ENCODE assay signal across 20 mouse cellular contexts in the genomic region with DNA sequence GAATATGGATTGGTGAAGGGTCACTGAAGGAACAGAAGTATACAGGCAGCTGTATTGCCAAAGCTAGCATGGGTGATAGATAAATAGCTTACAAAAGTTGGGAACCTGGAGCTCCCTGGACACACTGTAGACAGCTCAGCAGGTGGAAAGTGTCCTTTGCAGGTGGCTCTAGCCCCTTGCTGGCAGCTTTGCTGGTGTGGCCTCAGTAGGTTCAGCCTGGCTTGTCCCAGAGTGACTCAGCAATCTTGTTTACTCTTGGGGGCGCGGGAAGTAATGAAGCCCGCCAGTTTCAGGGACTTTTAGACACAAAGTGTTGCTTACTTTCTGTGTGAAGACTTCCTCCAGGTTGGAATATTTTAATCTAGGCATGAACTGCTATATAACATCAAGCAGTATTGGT. TPM values are rescaled to one million over a fixed set of nuclear protein-coding genes. Genes with fewer than 3 reads are reported as not detected.
A peak's percentile ranks its signal among the peaks of the same experiment; 100 is the strongest.
DNase-seq lines count a peak whose midpoint lies in the region; ATAC-seq and TF ChIP-seq lines count a peak whose summit lies in the region.
"Had no signal": no experiment of that assay in that cellular context is flagged by ENCODE, and none has a peak within 500 bp of the region (broad histone marks: within the 10 kb centered on the region; RNA-seq: fewer than 3 reads in every experiment).

No protein-coding gene starts in this region.

- ATAC-seq in heart, postnatal 0 days (ENCODE audit: insufficient read depth, low read depth) = no peak
- peak; percentile 78 for ATAC-seq in erythroid progenitor cell, adult 5-6 weeks (replicated peaks; ENCODE audit: low FRiP score, poor library complexity, severe bottlenecking)
- peak; percentile 68 for ATAC-seq in liver, embryonic 16.5 days (ENCODE audit: low read depth)
- ATAC-seq in forebrain, embryonic 12.5 days (ENCODE audit: low FRiP score) = no peak
- ATAC-seq: forebrain, embryonic 14.5 days; midbrain, embryonic 13.5 days had no signal

- H3K27me3 ChIP-seq in heart, postnatal 0 days (ENCODE audit: control insufficient read depth, insufficient read depth, low read length) = no peaks in the 10 kb centered on the region
- no peaks in the 10 kb centered on the region for H3K27me3 ChIP-seq in liver, embryonic 16.5 days (ENCODE audit: control insufficient read depth, insufficient read depth, low read depth, low read length)
- H3K27me3 ChIP-seq in forebrain, embryonic 12.5 days = no peaks in the 10 kb centered on the region
- H3K27me3 ChIP-seq: CH12.LX; lung, embryonic 15.5 days; megakaryocyte, embryonic 14.5 days; midbrain, embryonic 13.5 days had no signal

- WGBS in heart, postnatal 0 days = 87% methylated on average over 3 of the region's 3 CpGs
- 71% methylated on average over 3 of the region's 3 CpGs for WGBS in liver, embryonic 16.5 days (ENCODE audit: insufficient replicate concordance)
- WGBS in forebrain, embryonic 12.5 days = 90% methylated on average over 3 of the region's 3 CpGs

- no peak overlapping the region for H3K9ac ChIP-seq in heart, postnatal 0 days (replicated peaks; ENCODE audit: low read depth, low read length)
- no peak overlapping the region for H3K9ac ChIP-seq in ES-E14 (ENCODE audit: insufficient read depth, low read depth, low read length, poor library complexity, severe bottlenecking)
- H3K9ac ChIP-seq in liver, embryonic 16.5 days (ENCODE audit: low read depth, low read length) = peak overlapping the region; percentile 13; the same call in 1 of the 2 replicates
- H3K9ac ChIP-seq in forebrain, embryonic 12.5 days = no peak overlapping the region
- H3K9ac ChIP-seq: lung, embryonic 15.5 days; midbrain, embryonic 13.5 days had no signal

- H3K36me3 ChIP-seq in heart, postnatal 0 days (replicated peaks; ENCODE audit: control insufficient read depth, insufficient read depth, low read length) = peaks cover 9% of the 10 kb centered on the region; the same call in 1 of the 2 replicates
- H3K36me3 ChIP-seq in ES-E14 (ENCODE audit: control insufficient read depth, insufficient read depth, low read length, poor library complexity, severe bottlenecking) = peaks cover 10% of the 10 kb centered on the region
- peaks cover 13% of the 10 kb centered on the region for H3K36me3 ChIP-seq in liver, embryonic 16.5 days (ENCODE audit: control insufficient read depth, insufficient read depth)
- peaks cover 26% of the 10 kb centered on the region for H3K36me3 ChIP-seq in forebrain, embryonic 12.5 days (replicated peaks)

- H3K4me2 ChIP-seq in heart, postnatal 0 days (ENCODE audit: low read depth, low read length) = no peak overlapping the region
- no peak overlapping the region for H3K4me2 ChIP-seq in liver, embryonic 16.5 days (ENCODE audit: low read depth, low read length)
- H3K4me2 ChIP-seq in forebrain, embryonic 12.5 days = no peak overlapping the region
- H3K4me2 ChIP-seq: lung, embryonic 15.5 days; midbrain, embryonic 13.5 days had no signal

- no peak overlapping the region for H3K4me3 ChIP-seq in heart, postnatal 0 days (ENCODE audit: low read depth, low read length)
- no peak overlapping the region for H3K4me3 ChIP-seq in ES-E14 (ENCODE audit: insufficient read depth in 1 of 2, low read depth in 1 of 2, low read length in 2 of 2, poor library complexity in 1 of 2, severe bottlenecking in 1 of 2)
- no peak overlapping the region for H3K4me3 ChIP-seq in liver, embryonic 16.5 days (ENCODE audit: low read depth, low read length)
- no peak overlapping the region for H3K4me3 ChIP-seq in forebrain, embryonic 12.5 days (replicated peaks)
- H3K4me3 ChIP-seq: left cerebral cortex, adult 2 months; lung, embryonic 15.5 days; megakaryocyte, embryonic 14.5 days; midbrain, embryonic 13.5 days had no signal

- TF ChIP-seq EP300 in heart, postnatal 0 days (IDR thresholded peaks at IDR 0.05; ENCODE audit: low read depth) = no peak

- H3K4me1 ChIP-seq in heart, postnatal 0 days (ENCODE audit: control insufficient read depth, insufficient read depth) = peaks cover 20% of the 10 kb centered on the region
- peaks cover 4% of the 10 kb centered on the region in 2 experiments; a peak in 3 of 4 replicates for H3K4me1 ChIP-seq in ES-E14 (ENCODE audit: control insufficient read depth in 2 of 2, insufficient read depth in 2 of 2, low read length in 2 of 2, poor library complexity in 1 of 2)
- H3K4me1 ChIP-seq in liver, embryonic 16.5 days (ENCODE audit: control insufficient read depth, low read depth, low read length) = peaks cover 12% of the 10 kb centered on the region
- H3K4me1 ChIP-seq in forebrain, embryonic 12.5 days = no peaks in the 10 kb centered on the region; the same call in 1 of the 2 replicates
- H3K4me1 ChIP-seq: lung, embryonic 15.5 days had no signal

- in situ Hi-C loops in ES-E14 (cut with MboI; ENCODE audit: low sequenced_read_pairs in 2 of 2, unreplicated experiment in 2 of 2) = no loop called here

- DNase-seq in heart, postnatal 0 days (ENCODE audit: low spot score) = no peak
- DNase-seq in heart, adult 18-20 months = no peak
- no peak for DNase-seq in ES-E14 (ENCODE audit: low read depth, low spot score)
- no peak for DNase-seq in kidney, postnatal 25 days
- DNase-seq: adrenal gland, postnatal 25 days; B cell, adult 2 months; cerebellum, adult 9-10 months; gastrocnemius, postnatal 14 days; heart, postnatal 14 days; kidney, adult 11 months; lung, postnatal 36 days had no signal

- peak overlapping the region; percentile 27 for H3K27ac ChIP-seq in heart, postnatal 0 days (ENCODE audit: low read depth)
- H3K27ac ChIP-seq in ES-E14 (ENCODE audit: insufficient read depth, low read depth, low read length, poor library complexity, severe bottlenecking) = peak overlapping the region; percentile 40; the same call in 1 of the 2 replicates
- peak overlapping the region; percentile 6; the same call in 1 of the 2 replicates for H3K27ac ChIP-seq in liver, embryonic 16.5 days (ENCODE audit: low read length)
- no peak overlapping the region for H3K27ac ChIP-seq in forebrain, embryonic 12.5 days
- H3K27ac ChIP-seq: left cerebral cortex, adult 2 months; lung, embryonic 15.5 days; midbrain, embryonic 13.5 days had no signal

- no peak for TF ChIP-seq CTCF in heart, postnatal 0 days (IDR thresholded peaks at IDR 0.05; ENCODE audit: low read depth)

- no peaks in the 10 kb centered on the region for H3K9me3 ChIP-seq in heart, postnatal 0 days (replicated peaks; ENCODE audit: control insufficient read depth, low read length)
- no peaks in the 10 kb centered on the region for H3K9me3 ChIP-seq in ES-E14 (ENCODE audit: control insufficient read depth, insufficient read depth, low read depth, low read length)
- H3K9me3 ChIP-seq in liver, embryonic 16.5 days (replicated peaks; ENCODE audit: control insufficient read depth, low read length) = no peaks in the 10 kb centered on the region
- no peaks in the 10 kb centered on the region for H3K9me3 ChIP-seq in forebrain, embryonic 12.5 days
- H3K9me3 ChIP-seq: lung, embryonic 15.5 days; megakaryocyte, embryonic 14.5 days; midbrain, embryonic 13.5 days had no signal

TF ChIP-seq in ES-E14, 5 proteins besides CTCF, POLR2A, EP300 and RAD21:
- TF ChIP-seq MAFK (IDR thresholded peaks at IDR 0.05; ENCODE audit: insufficient read depth, low read depth, low read length) (peak; percentile 72), ZC3H11A (IDR thresholded peaks at IDR 0.05; ENCODE audit: borderline replicate concordance, low read depth, low read length) (no peak)

RNA-seq across cellular contexts. Expression of a gene that starts 31.9 kb away (rescaled TPM):
- 59.5 and 62.4 TPM in 2 replicates for total RNA-seq in heart, postnatal 0 days (2014; rRNA removed; ENCODE audit: low replicate concordance)
- polyA plus RNA-seq in heart, postnatal 0 days (2015; fragmentation: Nextera tagmentation; extraction: Ambion mirVana) = 28.7 and 30.1 TPM in 2 replicates
- 10 to 100 TPM; 50.2 to 63.1 TPM for total RNA-seq in heart, adult 18-20 months (2021)
- total RNA-seq in ES-E14 (2012; rRNA removed) = 101 and 126 TPM in 2 replicates
- total RNA-seq in erythroid progenitor cell, adult 5-6 weeks (2015; ENCODE audit: low replicate concordance) = 64.9 and 85.9 TPM in 2 replicates
- total RNA-seq in erythroid progenitor cell, adult 5-6 weeks (2017; ENCODE audit: low replicate concordance) = 68.4 and 88.1 TPM in 2 replicates
- polyA plus RNA-seq in liver, embryonic 16.5 days (2015; fragmentation: Nextera tagmentation; extraction: Ambion mirVana) = 33.5 and 35.7 TPM in 2 replicates
- polyA plus RNA-seq in forebrain, embryonic 12.5 days (2016; fragmentation: Nextera tagmentation; extraction: Ambion mirVana) = 134 and 141 TPM in 2 replicates

Comparison
In these comparisons a context has a peak if more than half of its experiments do, and no peak if none do; other contexts are left out.
1. ATAC-seq: peak in erythroid progenitor cell, adult 5-6 weeks (single experiment) and liver, embryonic 16.5 days (single experiment); none in heart, postnatal 0 days (single experiment) and forebrain, embryonic 12.5 days (single experiment).